Mouse (Mus musculus) cerebellum, adult 18-20 months (tissue): Measurements from ENCODE around the gene Mepce.
A peak's percentile ranks its signal among the peaks of the same experiment; 100 is the strongest.
"Not testable (repeated sequence)": the region's sequence is repeated elsewhere in the genome, so short reads cannot be mapped to it uniquely, and the experiment has no call there.

Source experiments
- DNase-seq, 2 experiments: peaks; one replicate each; pipeline ENCODE4 v3.0.0; 2021

The Mepce gene

GRCm38 (mm10) chr5:137756882-137757661 lies 30.4 kb downstream of the Mepce start:
- DNase-seq = peak; percentile 89 to 90

GRCm38 (mm10) chr5:137756106-137756505 lies 31.3 kb downstream of the Mepce start:
- DNase-seq = no peak

GRCm38 (mm10) chr5:137755425-137755824 lies 32.0 kb downstream of the Mepce start:
- no peak for DNase-seq

GRCm38 (mm10) chr5:137753111-137753832 lies 34.2 kb downstream of the Mepce start:
- no peak for DNase-seq

- DNase-seq = no peak
Observed at GRCm38 (mm10) chr5:137751988-137752387, 35.5 kb downstream of the Mepce start.

GRCm38 (mm10) chr5:137751221-137751887 lies 36.1 kb downstream of the Mepce start:
- DNase-seq = no peak

GRCm38 (mm10) chr5:137750212-137750611 lies 37.2 kb downstream of the Mepce start:
- not testable (repeated sequence) for DNase-seq

GRCm38 (mm10) chr5:137749196-137749836 lies 38.1 kb downstream of the Mepce start:
- no peak for DNase-seq

GRCm38 (mm10) chr5:137748130-137748770 lies 39.2 kb downstream of the Mepce start:
- DNase-seq = no peak

- peak; percentile 63 to 65 for DNase-seq
Observed at GRCm38 (mm10) chr5:137747326-137747961, 40.0 kb downstream of the Mepce start.

- peak in 1 of 2 experiments; percentile 43 for DNase-seq
Observed at GRCm38 (mm10) chr5:137746851-137747325, 40.6 kb downstream of the Mepce start.

GRCm38 (mm10) chr5:137746282-137746850 lies 41.1 kb downstream of the Mepce start:
- DNase-seq = peak; percentile 63 to 71

- peak; percentile 85 to 86 for DNase-seq
Observed at GRCm38 (mm10) chr5:137745214-137746171, 42.0 kb downstream of the Mepce start, which contains the start of gene Tsc22d4. TSS of gene Tsc22d4 (plus strand) at chr5:137745730.

- DNase-seq = no peak
Observed at GRCm38 (mm10) chr5:137744197-137744596, 43.3 kb downstream of the Mepce start.

GRCm38 (mm10) chr5:137742836-137743235 lies 44.6 kb downstream of the Mepce start:
- no peak for DNase-seq

GRCm38 (mm10) chr5:137742048-137742447 lies 45.4 kb downstream of the Mepce start:
- DNase-seq = no peak

- DNase-seq = peak; percentile 80 to 90
Observed at GRCm38 (mm10) chr5:137741023-137741931, 46.2 kb downstream of the Mepce start, which contains the start of gene Nyap1. TSS of gene Nyap1 (minus strand) at chr5:137741607.

- DNase-seq = no peak
Observed at GRCm38 (mm10) chr5:137740506-137740905, 46.9 kb downstream of the Mepce start.

GRCm38 (mm10) chr5:137739471-137739870 lies 48.0 kb downstream of the Mepce start:
- no peak for DNase-seq
